Mouse (Mus musculus) stomach, postnatal 0 days (tissue): Measurements from ENCODE around the gene Mcm8.

Experiments used
- CTCF ChIP-seq: IDR thresholded peaks from 2 replicates; pipeline ENCODE4 v1.5.1; 2016; ENCODE audit warnings: antibody characterized with exemption, low read depth, mild to moderate bottlenecking, moderate library complexity
- EP300 ChIP-seq: optimal IDR thresholded peaks from 2 replicates; pipeline ENCODE3; 2016; ENCODE audit warnings: antibody characterized with exemption

GRCm38 (mm10) chr2:132846407-132847358 lies 30.7 kb downstream of the Mcm8 start, which contains the start of gene Crls1:
- TF ChIP-seq EP300 (no peak), CTCF (peak; percentile 99)
